Mouse (Mus musculus) effector memory CD4-positive, alpha-beta T cell, adult 5 months (primary cell): Measurements from ENCODE around the gene Lonrf3. TPM values are rescaled to one million over a fixed set of nuclear protein-coding genes. Genes with fewer than 3 reads are reported as not detected.

ENCODE experiments used
- polyA plus RNA-seq: library from polyadenylated mRNA; unstranded; fragments of 100-300 nt; shearing (Covaris generic); gene quantifications from one replicate; pipeline ENCODE4 v1.2.1, GENCODE M21; 2017

Lonrf3 gene
- polyA plus RNA-seq: 1.1 TPM

DNA sequence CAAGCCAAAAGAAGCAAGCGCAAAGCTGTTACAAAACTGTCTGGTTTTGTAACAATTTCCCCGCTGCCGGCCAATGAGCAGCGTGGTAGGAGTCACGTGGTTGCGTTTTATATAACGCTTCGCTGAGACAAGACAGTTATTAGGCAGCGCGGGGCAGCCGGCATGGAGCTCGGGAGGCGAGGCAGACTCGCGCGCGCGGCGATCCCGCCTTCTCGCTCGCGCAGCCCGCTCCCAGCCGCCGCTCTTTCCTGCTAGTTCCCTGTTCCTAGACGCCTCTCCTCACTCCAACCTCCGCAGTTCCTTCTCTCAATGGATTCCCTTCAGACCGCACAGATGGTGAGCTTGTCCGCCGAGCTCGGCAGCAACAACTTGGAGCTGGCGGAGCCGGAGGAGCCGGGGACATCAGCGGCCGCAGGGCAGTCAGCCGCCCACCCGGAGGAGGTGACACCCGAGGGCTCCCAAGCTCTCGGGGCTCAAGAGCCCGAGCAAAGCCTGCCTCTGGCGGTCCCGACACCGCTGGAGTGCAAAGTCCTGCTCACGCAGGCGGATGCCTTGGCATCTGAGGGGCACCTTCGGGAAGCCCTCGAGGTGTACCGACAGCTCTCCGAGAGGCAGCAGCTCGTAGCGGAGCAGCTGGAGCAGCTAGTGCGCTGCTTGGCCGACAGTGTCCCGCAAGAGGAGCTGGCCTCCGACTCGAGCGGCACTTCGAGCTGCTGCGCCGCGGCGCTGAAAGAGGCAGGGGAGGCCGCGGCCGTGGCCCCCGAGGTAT, at the start of gene Lonrf3:
Lonrf3 (plus strand) TSS at position 83 of the 769 bp plus-strand sequence.

DNA sequence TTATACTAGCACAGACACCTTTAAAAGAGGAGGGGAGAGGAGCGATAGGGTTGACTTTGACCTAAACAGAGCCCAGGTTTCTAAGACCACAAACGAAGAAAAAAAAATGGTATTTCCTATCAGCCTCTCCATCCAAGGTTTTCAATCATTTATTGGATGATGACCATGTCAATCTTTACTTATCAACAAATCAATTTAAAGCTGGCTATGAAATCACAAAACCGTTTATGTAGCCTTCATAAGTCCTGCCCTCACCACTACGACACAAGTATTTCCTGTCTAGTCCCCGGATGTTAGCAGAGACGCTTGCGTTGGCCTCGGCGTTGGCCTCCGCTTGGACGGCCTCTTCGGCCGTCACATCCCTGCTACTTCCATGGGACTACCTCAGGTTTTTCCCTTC, 72.8 kb downstream of the Lonrf3 start, which contains the start of gene Gm6268:
Gm6268 (plus strand) TSS at position 301 of the 400 bp plus-strand sequence.

Other genes with a start within 250 kb of the Lonrf3 start
- 0.16 TPM for gene Il13ra1, start 216.2 kb upstream of the Lonrf3 start, polyA plus RNA-seq
- gene Zcchc12, start 132.4 kb upstream of the Lonrf3 start, polyA plus RNA-seq: 1.4 TPM
- gene Gm6268, start 72.9 kb downstream of the Lonrf3 start, polyA plus RNA-seq: not detected
- gene Gm14569, start 163.5 kb downstream of the Lonrf3 start, polyA plus RNA-seq: not detected